Mouse (Mus musculus): Measurements from ENCODE around the gene Parp4. TPM values are rescaled to one million over a fixed set of nuclear protein-coding genes. Genes with fewer than 3 reads are reported as not detected.

Gene Parp4
- polyA plus RNA-seq, 1 experiment from 2014 or later, result 2.2 TPM

- ATAC-seq (ENCODE audit: insufficient number of reproducible peaks, low FRiP score, low TSS enrichment, low read depth) (no peak), DNase-seq (ENCODE audit: low spot score) (no peak)
- WGBS, result 93% methylated on average over 4 of the region's 4 CpGs
- no peaks in the 10 kb centered on the region for H3K36me3 ChIP-seq (ENCODE audit: control insufficient read depth, insufficient read depth, low read length)
- H3K4me3 ChIP-seq (ENCODE audit: low read depth, low read length), result no peak overlapping the region
- no peaks in the 10 kb centered on the region for H3K27me3 ChIP-seq (ENCODE audit: control insufficient read depth, insufficient read depth, low read length)
- no peak overlapping the region for H3K9ac ChIP-seq (ENCODE audit: low read length)
- H3K4me1 ChIP-seq (ENCODE audit: control insufficient read depth, insufficient read depth, low read length), result no peaks in the 10 kb centered on the region
- H3K4me2 ChIP-seq (ENCODE audit: low read depth, severe bottlenecking), result no peak overlapping the region
- no peaks in the 10 kb centered on the region for H3K9me3 ChIP-seq (ENCODE audit: control insufficient read depth, low read length)
- no peak overlapping the region for H3K27ac ChIP-seq (replicated peaks; ENCODE audit: low read depth, low read length)
These were observed 50.8 kb downstream of the Parp4 start for GRCm38 (mm10) chr14:56626202-56626601.

- ATAC-seq (ENCODE audit: insufficient number of reproducible peaks, low FRiP score, low TSS enrichment, low read depth) (no peak), DNase-seq (ENCODE audit: low spot score) (no peak)
- 94% methylated on average over 3 of the region's 3 CpGs for WGBS
- Histone ChIP-seq H3K4me2 (ENCODE audit: low read depth, severe bottlenecking) (no peak overlapping the region), H3K4me3 (ENCODE audit: low read depth, low read length) (no peak overlapping the region), H3K27me3 (ENCODE audit: control insufficient read depth, insufficient read depth, low read length) (no peaks in the 10 kb centered on the region), H3K9ac (ENCODE audit: low read length) (no peak overlapping the region), H3K36me3 (ENCODE audit: control insufficient read depth, insufficient read depth, low read length) (no peaks in the 10 kb centered on the region), H3K9me3 (ENCODE audit: control insufficient read depth, low read length) (no peaks in the 10 kb centered on the region), H3K4me1 (ENCODE audit: control insufficient read depth, insufficient read depth, low read length) (no peaks in the 10 kb centered on the region), H3K27ac (replicated peaks; ENCODE audit: low read depth, low read length) (no peak overlapping the region)
These were observed 52.9 kb downstream of the Parp4 start for GRCm38 (mm10) chr14:56628336-56628735.

GRCm38 (mm10) chr14:56631109-56631508, 55.7 kb downstream of the Parp4 start:
- H3K9ac ChIP-seq (ENCODE audit: low read length), result no peak overlapping the region
- H3K4me2 ChIP-seq (ENCODE audit: low read depth, severe bottlenecking), result no peak overlapping the region
- WGBS, result 88% methylated on average over 2 of the region's 2 CpGs
- no peaks in the 10 kb centered on the region for H3K9me3 ChIP-seq (ENCODE audit: control insufficient read depth, low read length)
- ATAC-seq (ENCODE audit: insufficient number of reproducible peaks, low FRiP score, low TSS enrichment, low read depth) (no peak), DNase-seq (ENCODE audit: low spot score) (no peak)
- no peaks in the 10 kb centered on the region for H3K36me3 ChIP-seq (ENCODE audit: control insufficient read depth, insufficient read depth, low read length)
- H3K4me3 ChIP-seq (ENCODE audit: low read depth, low read length), result no peak overlapping the region
- H3K4me1 ChIP-seq (ENCODE audit: control insufficient read depth, insufficient read depth, low read length), result no peaks in the 10 kb centered on the region
- H3K27ac ChIP-seq (replicated peaks; ENCODE audit: low read depth, low read length), result no peak overlapping the region
- H3K27me3 ChIP-seq (ENCODE audit: control insufficient read depth, insufficient read depth, low read length), result no peaks in the 10 kb centered on the region

GRCm38 (mm10) chr14:56647206-56647605, 71.8 kb downstream of the Parp4 start:
- H3K36me3 ChIP-seq (ENCODE audit: control insufficient read depth, insufficient read depth, low read length), result no peaks in the 10 kb centered on the region
- DNase-seq (ENCODE audit: low spot score) (no peak), ATAC-seq (ENCODE audit: insufficient number of reproducible peaks, low FRiP score, low TSS enrichment, low read depth) (no peak)
- H3K9ac ChIP-seq (ENCODE audit: low read length), result no peak overlapping the region
- no peaks in the 10 kb centered on the region for H3K4me1 ChIP-seq (ENCODE audit: control insufficient read depth, insufficient read depth, low read length)
- H3K27me3 ChIP-seq (ENCODE audit: control insufficient read depth, insufficient read depth, low read length), result no peaks in the 10 kb centered on the region
- H3K4me3 ChIP-seq (ENCODE audit: low read depth, low read length), result no peak overlapping the region
- H3K27ac ChIP-seq (replicated peaks; ENCODE audit: low read depth, low read length), result no peak overlapping the region
- no peak overlapping the region for H3K4me2 ChIP-seq (ENCODE audit: low read depth, severe bottlenecking)
- 57% methylated on average over 7 of the region's 7 CpGs for WGBS
- H3K9me3 ChIP-seq (ENCODE audit: control insufficient read depth, low read length), result no peaks in the 10 kb centered on the region

GRCm38 (mm10) chr14:56649448-56649847, 74.0 kb downstream of the Parp4 start:
- no peaks in the 10 kb centered on the region for H3K4me1 ChIP-seq (ENCODE audit: control insufficient read depth, insufficient read depth, low read length)
- H3K9ac ChIP-seq (ENCODE audit: low read length), result no peak overlapping the region
- H3K9me3 ChIP-seq (ENCODE audit: control insufficient read depth, low read length), result no peaks in the 10 kb centered on the region
- H3K27me3 ChIP-seq (ENCODE audit: control insufficient read depth, insufficient read depth, low read length), result no peaks in the 10 kb centered on the region
- H3K4me2 ChIP-seq (ENCODE audit: low read depth, severe bottlenecking), result no peak overlapping the region
- H3K27ac ChIP-seq (replicated peaks; ENCODE audit: low read depth, low read length), result no peak overlapping the region
- no peak for ATAC-seq (ENCODE audit: insufficient number of reproducible peaks, low FRiP score, low TSS enrichment, low read depth)
- no peak for DNase-seq (ENCODE audit: low spot score)
- no peak overlapping the region for H3K4me3 ChIP-seq (ENCODE audit: low read depth, low read length)
- no peaks in the 10 kb centered on the region for H3K36me3 ChIP-seq (ENCODE audit: control insufficient read depth, insufficient read depth, low read length)

GRCm38 (mm10) chr14:56665651-56666050, 90.2 kb downstream of the Parp4 start:
- no peaks in the 10 kb centered on the region for H3K9me3 ChIP-seq (ENCODE audit: control insufficient read depth, low read length)
- no peak overlapping the region for H3K4me3 ChIP-seq (ENCODE audit: low read depth, low read length)
- no peaks in the 10 kb centered on the region for H3K36me3 ChIP-seq (ENCODE audit: control insufficient read depth, insufficient read depth, low read length)
- no peak overlapping the region for H3K4me2 ChIP-seq (ENCODE audit: low read depth, severe bottlenecking)
- H3K4me1 ChIP-seq (ENCODE audit: control insufficient read depth, insufficient read depth, low read length), result peaks cover 6% of the 10 kb centered on the region
- WGBS, result 63% methylated on average over 5 of the region's 5 CpGs
- H3K27me3 ChIP-seq (ENCODE audit: control insufficient read depth, insufficient read depth, low read length), result no peaks in the 10 kb centered on the region
- no peak overlapping the region for H3K9ac ChIP-seq (ENCODE audit: low read length)
- ATAC-seq (ENCODE audit: insufficient number of reproducible peaks, low FRiP score, low TSS enrichment, low read depth) (no peak), DNase-seq (ENCODE audit: low spot score) (no peak)
- no peak overlapping the region for H3K27ac ChIP-seq (replicated peaks; ENCODE audit: low read depth, low read length)

- 77% methylated on average over 3 of the region's 3 CpGs for WGBS
- Histone ChIP-seq H3K9me3 (ENCODE audit: control insufficient read depth, low read length) (no peaks in the 10 kb centered on the region), H3K4me2 (ENCODE audit: low read depth, severe bottlenecking) (no peak overlapping the region), H3K27me3 (ENCODE audit: control insufficient read depth, insufficient read depth, low read length) (no peaks in the 10 kb centered on the region), H3K9ac (ENCODE audit: low read length) (no peak overlapping the region), H3K36me3 (ENCODE audit: control insufficient read depth, insufficient read depth, low read length) (no peaks in the 10 kb centered on the region), H3K4me3 (ENCODE audit: low read depth, low read length) (no peak overlapping the region), H3K4me1 (ENCODE audit: control insufficient read depth, insufficient read depth, low read length) (peaks cover 6% of the 10 kb centered on the region), H3K27ac (replicated peaks; ENCODE audit: low read depth, low read length) (no peak overlapping the region)
- DNase-seq (ENCODE audit: low spot score) (no peak), ATAC-seq (ENCODE audit: insufficient number of reproducible peaks, low FRiP score, low TSS enrichment, low read depth) (no peak)
These were observed 91.5 kb downstream of the Parp4 start for GRCm38 (mm10) chr14:56666909-56667308.

- peak; percentile 99 for ATAC-seq (ENCODE audit: insufficient number of reproducible peaks, low FRiP score, low TSS enrichment, low read depth)
These were observed 92.8 kb downstream of the Parp4 start, which contains the start of gene Mphosph8 for GRCm38 (mm10) chr14:56667969-56668802. TSS of gene Mphosph8 (plus strand) at chr14:56668248.

More at GRCm38 (mm10) chr14:56667969-56668802, 92.8 kb downstream of the Parp4 start, which contains the start of gene Mphosph8:
- Histone ChIP-seq H3K4me1 (ENCODE audit: control insufficient read depth, insufficient read depth, low read length) (peaks cover 6% of the 10 kb centered on the region), H3K36me3 (ENCODE audit: control insufficient read depth, insufficient read depth, low read length) (no peaks in the 10 kb centered on the region; the same call in 1 of the 2 replicates), H3K4me3 (ENCODE audit: low read depth, low read length) (peak within 1 kb of the TSS; percentile 85), H3K27ac (replicated peaks; ENCODE audit: low read depth, low read length) (peak within 1 kb of the TSS; percentile 31; the same call in 1 of the 2 replicates), H3K9me3 (ENCODE audit: control insufficient read depth, low read length) (no peaks in the 10 kb centered on the region), H3K9ac (ENCODE audit: low read length) (peak within 1 kb of the TSS; percentile 80), H3K27me3 (ENCODE audit: control insufficient read depth, insufficient read depth, low read length) (no peaks in the 10 kb centered on the region), H3K4me2 (ENCODE audit: low read depth, severe bottlenecking) (peak within 1 kb of the TSS; percentile 73)
- WGBS, result under 1% methylated on average over 70 of the region's 70 CpGs
- DNase-seq (ENCODE audit: low spot score), result peak; percentile 100
